Mouse (Mus musculus): ENCODE results near the gene Gm45837. TPM values are rescaled to one million over a fixed set of nuclear protein-coding genes. Genes with fewer than 3 reads are reported as not detected.

The Gm45837 gene
- 1 to 10 TPM in 1 of 2 experiments, not detected in 1; 5.7 TPM for total RNA-seq (2021)
- long read RNA-seq, experiment 1, partial matches to known transcripts: 0 of 1 reads
- long read RNA-seq, experiment 1, other reads (novel, unspliced or antisense): 1 of 1 reads
- long read RNA-seq, experiment 2: 0 reads

DNA sequence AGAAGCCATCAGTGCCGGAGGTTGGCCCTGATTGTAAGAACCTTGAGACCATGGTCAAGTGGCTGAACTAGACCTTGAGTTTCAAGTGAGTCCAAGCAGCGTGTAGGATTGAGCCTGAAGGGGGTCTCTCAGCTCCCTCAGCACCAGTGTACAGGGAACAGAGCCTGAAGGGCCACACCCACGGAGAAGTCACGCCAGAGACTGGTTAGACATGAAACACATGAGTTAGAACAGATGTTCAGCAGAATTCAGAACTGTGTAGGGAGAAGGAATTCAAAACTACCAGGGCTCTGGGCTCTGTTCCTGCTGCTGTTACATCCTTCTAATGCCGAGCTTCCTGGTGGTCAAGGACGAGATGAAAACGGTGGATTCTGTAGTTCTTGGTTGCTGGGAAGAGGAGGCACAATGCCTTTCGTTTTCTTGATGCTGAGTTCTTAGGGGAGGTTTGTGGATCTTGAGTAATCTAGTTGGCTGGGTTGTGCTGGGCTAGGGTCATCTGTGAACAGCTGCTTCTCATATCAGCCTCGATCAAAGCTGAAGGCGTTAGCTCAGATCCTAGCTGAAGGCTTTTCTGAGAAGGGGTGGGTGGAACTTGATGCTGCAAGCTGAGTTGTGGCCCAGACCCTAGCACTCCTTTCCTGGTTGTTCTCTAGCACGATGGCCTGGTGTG lies at the start of gene Gm45837:
Gene Gm45837 (plus strand): TSS at position 620 of the 670 bp plus-strand sequence.
- no peak for DNase-seq

DNA sequence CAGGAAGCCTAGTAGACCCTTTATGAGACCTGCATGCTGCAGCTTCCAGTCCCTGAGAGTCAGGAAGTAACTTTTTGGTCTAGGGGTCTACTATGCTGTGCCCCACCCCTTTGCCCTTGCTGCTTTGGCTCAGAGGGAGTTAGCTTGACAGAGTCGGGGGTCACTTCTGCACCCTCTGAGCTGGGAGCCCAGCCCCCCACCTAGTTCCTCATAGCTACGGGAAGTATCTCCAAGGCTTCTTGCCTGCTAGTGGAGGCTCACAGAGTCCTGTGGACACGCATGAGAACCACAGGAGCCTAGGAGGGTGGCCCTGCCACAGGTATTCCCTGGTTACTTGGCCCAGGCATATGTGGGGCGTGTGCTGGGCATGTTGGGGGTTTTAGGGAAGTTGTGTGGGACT lies 49.7 kb upstream of the Gm45837 start:
- no peak for DNase-seq

DNA sequence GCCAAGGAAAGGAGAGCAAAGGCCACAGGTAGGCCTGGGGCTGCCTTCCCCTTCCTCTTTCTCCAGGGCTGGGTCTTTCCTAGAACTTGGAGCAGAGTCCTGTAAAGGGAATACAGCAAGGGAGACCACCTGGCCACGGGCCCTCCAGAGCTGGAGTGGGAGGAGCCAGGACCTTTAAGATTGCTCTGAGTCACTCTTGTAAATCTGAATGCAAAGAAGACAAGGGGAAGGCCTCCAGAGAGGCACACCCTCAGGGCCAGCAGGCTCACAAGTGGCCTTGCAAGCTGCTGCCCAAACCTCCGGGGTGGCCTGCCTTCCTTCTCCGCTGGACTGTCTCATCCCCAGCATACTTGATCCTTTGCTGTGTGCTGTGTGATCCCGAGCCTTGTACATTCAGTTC lies 48.9 kb upstream of the Gm45837 start:
- no peak for DNase-seq

DNA sequence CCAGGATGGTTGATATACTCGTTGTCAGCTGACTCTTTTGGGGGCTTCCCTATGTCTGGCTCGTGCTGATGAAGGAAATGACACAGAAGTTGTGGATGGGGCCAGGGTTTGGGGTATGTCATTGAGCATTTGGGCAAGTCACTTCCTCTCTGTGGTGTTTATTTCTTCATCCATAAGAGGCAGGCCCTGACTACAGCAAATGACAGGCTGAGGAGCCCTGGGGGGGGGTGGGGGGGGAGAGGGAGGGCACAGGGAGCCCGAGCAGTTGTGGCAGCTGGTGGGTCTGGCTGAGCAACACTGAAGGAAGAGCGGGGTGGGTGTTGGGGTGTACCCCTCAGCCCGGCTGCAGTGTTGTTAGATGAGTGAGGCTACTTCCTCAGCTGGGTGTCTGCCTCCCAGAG lies 47.9 kb upstream of the Gm45837 start:
- DNase-seq: no peak

DNA sequence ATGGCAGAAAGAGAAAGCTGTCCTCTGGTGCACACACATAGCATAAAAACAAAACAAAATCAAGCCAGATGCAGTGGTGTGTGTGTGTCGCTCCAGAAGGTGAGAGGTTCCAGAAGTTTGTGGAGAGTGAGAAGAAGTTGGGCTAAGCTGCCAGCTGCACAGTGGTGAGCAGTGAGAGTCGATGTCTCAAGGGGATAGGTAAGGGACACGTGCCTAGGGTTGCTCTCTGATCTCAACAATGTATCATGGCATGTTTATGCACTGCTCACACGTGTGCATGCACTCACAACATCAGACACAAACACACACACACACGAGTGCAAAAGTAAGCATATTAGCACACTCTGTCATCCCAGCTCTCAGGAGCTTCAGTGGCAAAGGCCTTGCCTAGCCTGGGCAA lies 46.8 kb upstream of the Gm45837 start:
- DNase-seq: no peak

DNA sequence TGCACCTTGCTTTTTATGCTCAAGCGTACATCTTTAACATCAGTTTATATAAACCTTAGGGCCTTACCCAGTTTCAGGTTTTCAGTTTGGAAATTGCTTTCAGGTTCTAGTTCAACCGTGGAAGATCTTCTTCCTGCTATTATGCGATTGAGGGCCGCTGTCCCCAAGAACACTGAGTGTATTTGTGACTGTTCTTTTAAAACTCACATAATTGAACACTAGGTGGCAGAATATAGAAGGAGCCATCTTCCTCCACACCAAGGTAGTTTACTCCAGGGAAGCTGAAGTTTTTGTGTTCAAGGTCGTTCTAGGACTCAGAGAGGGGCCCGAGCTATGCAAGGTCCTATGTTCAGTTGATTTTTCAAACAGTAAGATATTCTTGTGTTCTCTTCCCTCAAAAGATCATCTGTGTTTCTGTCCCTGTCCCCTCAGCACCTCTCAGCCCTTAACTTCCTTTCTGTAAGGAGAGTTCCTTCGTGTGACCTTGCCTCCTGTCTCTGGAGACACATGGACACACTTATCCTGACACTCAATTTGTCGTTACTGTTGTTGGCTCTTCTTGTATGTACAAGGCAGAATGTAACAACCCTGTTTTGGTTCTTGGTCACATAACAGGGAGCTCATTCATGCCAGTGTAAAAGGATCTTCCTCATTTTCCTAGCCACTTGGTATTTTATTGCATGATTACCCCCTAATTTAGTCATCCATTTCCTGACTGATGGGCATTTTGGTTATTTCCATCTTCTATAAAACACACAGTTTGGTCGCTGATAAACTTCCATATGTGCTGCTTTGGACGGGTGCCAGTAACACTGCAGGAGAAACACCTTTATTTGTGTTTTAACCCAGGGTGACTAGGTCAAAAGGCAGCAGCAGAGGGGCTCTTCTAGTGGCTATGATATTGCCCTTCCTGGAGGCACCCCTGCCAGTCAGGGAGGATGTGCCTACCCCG lies 42.5 kb upstream of the Gm45837 start:
- no peak for DNase-seq

DNA sequence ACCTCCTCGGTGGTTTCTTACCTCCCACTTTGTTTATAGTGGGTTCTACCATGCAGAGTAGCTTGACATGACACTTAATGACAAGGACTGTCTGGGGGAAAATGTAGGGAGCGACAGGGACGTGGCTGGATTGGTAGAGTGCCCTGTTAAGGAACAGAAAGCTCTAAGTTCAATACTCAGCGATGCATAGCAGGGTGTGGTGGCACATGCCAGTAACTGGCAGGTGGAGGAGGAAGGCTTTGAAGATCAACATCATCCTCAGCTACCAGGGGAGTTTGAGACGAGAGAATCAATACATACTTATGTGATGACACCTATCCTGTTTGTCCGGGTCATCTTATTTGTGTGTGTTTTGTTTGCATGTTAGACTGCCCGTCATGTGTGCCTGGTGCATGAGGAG lies 41.0 kb upstream of the Gm45837 start:
- DNase-seq: no peak

DNA sequence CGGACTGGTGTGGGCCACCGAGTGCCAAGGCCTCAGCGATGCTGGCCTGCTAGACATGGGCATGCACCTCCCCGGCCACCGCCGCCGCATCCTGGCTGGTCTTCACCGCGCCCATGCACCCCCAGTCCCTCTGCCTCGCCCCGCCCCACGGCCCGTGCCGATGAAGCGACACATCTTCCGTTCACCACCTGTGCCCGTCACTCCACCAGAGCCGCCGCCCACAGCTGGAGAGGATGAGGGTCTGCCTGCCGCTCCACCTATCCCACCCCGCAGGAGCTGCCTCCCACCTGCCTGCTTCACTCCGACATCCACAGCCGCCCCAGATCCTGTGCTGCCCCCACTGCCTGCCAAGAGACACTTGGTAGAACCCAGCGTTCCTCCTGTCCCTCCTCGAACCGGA lies 37.6 kb upstream of the Gm45837 start:
- DNase-seq: no peak

DNA sequence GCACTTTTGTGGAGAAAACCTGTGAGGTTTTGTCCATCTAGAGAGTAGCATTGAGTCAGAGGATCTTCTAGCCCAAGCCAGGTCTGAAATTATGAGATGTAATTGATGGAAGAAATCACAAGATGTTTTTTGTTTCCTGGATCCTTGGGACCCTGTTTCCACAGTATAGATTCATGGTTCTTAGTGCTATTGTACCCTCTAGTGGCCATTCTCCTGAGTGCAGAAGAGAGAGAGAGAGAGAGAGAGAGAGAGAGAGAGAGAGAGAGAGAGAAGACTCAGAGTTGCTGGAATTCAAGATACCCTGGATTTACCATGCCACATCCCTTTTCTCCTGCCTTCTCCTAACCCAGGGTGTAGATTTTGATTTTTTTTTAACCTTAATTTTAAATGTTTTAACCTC lies 36.5 kb upstream of the Gm45837 start:
- DNase-seq: no peak

DNA sequence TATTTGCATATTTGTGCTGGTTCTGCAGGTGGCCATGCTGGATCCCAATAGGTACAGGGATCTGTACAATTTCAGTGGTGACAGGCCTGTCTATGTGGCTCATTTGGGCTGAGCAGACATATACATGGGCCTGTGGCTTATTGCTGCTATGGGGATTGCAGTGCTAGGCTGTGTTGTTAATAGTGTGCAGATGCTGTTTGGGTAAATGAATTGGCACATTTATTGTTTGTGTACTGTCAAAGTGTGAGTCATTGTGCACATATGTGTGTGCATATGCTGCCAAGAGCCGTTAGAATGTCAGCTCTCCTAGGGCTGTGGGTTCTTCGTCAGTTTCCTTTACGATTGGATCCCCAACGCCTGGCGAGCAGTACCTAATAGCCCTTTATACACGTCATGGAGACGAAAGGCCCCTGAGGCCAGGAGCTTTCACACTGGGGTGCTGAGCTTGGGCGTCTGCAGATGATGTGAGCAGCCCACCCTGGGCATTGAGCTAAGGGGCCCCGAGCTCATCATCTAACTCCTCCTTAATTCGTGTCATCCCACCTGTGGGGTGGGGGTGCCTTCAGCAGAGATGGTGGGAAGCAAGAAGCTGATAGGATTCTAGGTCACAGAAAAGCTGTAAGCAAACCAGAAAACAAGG lies 33.9 kb upstream of the Gm45837 start:
- no peak for DNase-seq

DNA sequence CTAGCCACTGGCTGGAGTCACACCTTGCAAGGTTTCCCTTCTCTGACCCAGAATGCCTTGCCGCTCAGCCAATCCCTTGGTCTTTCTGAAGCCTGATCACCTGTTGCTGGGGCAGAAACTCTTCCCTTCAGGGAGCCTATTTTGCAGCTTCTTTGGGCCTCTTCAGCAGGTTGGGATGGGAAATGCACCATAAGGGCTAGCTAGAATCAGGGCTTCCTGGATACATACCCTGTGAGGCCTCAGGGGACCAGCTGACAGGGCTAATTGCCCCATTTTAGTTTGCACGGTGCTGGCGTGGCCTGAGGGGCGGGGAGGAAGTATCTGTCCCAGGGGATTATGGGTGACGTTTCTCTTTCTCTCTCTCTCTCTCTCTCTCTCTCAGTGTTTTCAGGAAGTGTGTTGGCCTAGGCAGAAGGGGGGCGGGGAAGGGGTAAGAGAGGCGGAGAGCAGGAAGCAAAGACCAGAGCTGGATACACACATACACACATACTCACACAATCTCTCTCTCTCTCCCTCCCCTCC lies 32.9 kb upstream of the Gm45837 start:
- peak; percentile 78 for DNase-seq

DNA sequence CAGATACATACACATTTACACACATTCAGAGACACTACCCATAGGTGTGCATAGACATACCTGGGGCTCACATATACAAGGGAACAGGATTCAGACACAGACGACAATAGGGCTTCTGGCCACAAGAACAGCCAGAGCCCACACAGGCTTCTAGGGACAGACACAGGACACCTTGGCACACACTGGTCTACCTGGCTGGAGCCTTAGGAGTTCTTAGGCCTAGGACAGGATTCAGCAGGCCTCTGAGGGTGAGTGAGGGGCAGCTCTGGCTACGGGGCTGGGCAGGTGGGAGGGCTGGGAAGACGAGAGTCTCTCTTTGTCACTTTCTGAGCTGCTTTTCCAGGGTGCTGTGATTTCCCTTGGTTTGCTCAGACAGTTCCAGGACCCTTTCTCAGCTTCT lies 32.4 kb upstream of the Gm45837 start:
- DNase-seq: no peak

DNA sequence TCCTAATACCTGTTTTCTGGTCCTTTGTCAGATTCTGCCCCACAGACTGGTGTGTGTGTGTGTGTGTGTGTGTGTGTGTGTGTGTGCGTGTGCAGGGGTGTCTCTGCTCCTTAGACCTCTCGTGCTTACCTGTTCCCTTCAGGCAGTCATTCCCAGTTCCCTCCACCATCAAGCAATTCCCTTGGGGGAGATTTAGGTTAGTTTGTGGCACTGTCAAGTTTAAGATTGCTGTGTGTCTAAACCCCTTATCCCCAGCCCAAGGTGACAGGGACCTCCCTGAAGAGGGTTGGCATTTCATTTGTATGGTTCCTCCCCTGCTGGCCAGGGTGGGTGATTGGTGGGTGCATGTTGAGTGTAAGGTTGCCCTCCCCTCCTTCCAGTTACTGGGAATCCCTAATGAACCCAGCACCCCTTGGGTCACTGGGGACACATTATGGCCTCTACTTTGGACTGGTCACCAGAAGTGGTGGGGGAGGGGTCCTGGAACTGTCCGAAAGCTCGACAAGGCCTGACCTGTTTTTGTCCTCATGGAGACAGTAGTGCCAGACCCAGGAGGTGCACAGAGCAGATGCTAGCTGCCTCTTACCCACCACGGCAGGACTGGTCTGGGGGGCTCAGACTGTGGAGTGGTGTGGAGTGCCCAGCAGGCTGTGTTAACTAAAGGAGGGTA lies 31.8 kb upstream of the Gm45837 start:
- DNase-seq: no peak

DNA sequence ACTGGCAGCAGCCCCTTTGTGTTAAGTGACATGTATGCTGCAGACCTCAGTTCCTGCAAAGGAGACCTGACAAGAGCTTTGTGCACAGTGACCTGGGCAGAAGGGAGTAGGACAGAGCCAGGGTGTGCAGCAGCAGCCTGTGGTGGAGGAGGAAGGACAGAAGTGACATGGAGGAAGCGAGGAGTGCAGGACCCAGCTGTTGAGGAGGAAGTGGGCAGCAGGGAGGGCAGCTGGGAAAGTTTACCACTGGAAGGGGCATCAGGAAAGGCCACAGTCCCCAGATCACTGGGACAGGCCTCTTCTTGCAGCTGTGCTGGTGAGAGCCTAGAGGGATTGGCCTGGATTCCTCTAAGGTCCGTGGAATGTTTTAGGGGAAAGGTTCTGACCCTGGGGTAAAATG lies 31.0 kb upstream of the Gm45837 start:
- no peak for DNase-seq

DNA sequence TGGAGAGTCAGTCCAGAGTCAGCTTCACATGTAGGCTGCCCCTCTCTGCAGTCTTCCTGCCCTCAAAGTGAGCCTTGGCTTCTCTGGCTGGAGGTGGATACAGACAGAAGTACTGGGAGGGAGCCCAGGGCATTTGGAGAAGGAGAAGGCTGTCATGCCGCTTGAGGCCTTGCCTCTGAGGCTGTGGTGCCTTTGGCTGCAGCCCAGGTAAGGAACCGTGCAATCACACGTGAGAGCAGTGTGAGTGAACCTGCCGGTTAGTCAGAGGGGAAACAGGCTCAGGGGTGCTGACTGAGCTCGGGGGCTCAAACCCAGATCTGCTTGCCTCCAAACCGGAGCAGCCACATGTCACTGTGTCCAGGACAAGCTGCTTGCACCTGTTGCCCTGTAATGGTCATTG lies 29.2 kb upstream of the Gm45837 start:
- DNase-seq: no peak

DNA sequence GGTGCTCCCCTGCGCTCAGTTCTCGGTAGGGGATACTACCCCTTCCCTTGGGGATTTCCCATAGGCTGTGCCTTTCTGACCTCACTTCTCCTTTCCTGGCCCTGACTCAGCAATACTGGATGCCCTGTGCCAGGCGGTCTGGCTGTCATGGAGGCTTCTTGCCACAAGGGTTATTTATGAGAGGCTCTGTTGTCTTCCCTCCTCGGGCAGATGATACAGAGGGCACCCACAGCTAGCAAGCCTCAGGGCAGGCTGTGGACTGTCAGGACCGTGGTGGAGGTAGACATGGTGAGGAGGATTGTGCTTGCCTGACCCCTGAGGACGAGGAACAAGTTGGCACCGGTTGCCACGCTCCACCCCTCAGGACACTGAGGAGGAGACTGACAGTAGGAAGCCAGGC lies 28.3 kb upstream of the Gm45837 start:
- peak; percentile 62 for DNase-seq

DNA sequence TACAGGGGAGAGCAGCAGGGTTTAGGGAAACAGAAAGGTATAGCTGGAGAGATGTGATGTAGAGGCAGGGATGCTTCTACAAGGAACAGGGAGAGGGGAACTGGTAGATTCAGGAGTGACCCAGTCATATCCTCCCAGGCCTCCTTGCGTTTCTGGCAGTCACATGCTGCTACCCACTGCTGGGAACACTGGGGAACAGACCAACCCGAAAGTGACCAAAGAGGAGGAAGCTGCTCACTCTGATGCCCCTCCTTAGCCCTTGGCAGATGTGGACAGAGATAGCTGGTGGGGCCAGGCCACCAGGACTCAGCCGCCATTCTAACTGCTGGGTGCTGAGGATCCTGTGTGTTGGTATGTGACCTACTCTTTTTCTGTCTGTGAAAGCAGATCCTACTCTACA lies 26.9 kb upstream of the Gm45837 start:
- DNase-seq: no peak

DNA sequence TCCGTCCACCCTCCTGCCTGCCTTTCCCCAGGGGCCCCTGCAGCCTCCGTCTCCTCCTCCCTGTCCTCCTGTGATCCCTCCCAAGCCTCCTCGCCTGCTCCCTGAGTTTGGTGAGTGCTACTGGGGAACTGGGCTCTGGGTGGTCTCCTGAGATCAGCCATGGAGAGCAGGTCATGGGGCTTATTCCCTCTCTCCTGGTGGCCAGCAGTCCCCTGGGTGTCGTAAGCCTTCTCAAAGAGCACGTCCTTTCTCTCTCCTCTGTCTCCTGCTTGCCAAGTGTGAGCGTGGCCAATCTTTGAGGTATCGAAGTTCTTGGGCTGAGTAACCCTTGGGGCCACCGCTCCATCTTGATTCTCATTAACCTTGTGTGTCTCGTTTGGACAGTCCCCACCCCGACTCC lies 25.8 kb upstream of the Gm45837 start:
- DNase-seq: no peak

DNA sequence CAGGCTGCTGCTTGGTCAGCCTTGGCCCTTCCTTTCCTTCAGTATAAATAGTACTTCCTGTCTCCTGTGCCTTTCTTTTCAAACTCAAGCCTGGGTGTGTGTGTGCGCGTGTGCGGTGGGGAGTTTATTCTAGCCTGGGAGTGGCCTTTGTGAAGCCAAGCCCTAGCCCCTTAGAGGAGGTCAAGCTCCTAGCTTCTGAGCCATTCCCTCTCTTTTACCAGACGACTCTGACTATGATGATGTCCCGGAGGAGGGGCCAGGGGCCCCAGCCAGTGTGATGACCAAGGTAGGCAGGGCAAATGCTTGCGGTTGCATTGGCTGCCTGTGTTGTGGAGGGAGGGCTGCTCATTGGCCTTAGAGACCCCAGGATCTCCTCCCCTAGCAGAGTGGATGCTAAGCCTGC lies 25.4 kb upstream of the Gm45837 start:
- no peak for DNase-seq

DNA sequence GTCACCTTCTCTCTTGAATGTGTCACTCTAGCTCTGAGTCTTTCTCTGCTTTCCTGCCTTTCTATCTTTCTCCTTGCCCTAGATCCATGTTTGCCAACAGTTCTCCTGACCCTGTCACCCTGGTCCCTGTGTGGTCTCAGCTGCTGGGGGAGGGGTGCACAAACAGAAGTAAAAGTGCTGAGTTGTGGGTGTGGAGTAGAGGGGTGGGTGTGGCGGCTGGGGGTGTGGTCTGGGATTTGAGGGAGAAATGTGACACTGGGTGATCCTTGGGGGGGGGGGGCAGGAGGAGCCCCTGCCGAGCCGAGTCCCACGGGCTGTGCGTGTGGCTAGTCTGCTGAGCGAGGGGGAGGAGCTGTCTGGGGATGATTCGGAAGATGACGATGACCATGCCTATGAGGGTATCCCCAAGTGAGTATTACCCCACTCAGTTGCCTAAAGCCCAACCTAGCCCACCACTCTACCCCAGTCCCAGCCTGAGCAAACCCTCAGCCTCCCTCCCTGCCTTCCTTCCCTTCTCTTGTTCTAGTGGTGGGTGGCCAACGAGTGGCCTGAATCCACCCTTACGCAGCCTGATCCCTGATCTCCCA lies 24.7 kb upstream of the Gm45837 start:
- no peak for DNase-seq

DNA sequence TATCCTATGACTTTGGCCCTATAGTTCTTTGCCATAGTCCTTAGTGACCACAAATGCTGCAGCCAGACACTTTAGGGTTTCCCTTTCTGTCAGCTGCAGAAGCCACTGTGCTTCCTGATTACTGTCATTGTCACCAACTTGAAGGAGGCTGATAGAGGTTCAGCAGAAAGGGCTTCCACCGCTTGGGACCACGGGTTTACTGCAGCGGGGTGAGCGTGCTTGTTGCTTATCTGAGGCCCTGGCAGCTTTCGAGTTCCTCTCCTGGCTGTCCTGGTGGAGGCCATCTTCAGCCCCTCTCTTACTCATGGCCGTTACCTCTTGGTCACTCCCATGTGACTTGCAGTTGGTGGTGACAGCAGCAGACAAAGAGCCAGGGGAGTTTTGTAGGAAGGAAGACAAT lies 21.4 kb upstream of the Gm45837 start:
- DNase-seq: no peak

Measured in gastrocnemius, postnatal 25 days (tissue).